Mouse (Mus musculus) Patski (cell line): Measurements from ENCODE around the gene Slc43a1. TPM values are rescaled to one million over a fixed set of nuclear protein-coding genes. Genes with fewer than 3 reads are reported as not detected.
A peak's percentile ranks its signal among the peaks of the same experiment; 100 is the strongest.

ENCODE experiments used
- ATAC-seq: fragments of 100-300 bp; one replicate; pipeline ENCODE4 v1.8.0; 2021
- CTCF ChIA-PET: fragments of 350-600 bp; sonication (Branson Sonifier 250); formaldehyde crosslinking; loops from one replicate; lab custom pipeline; 2022; ENCODE audit warnings: inconsistent platforms; lab: Charles Lee
- POLR2A ChIA-PET: fragments of 350-600 bp; sonication (Branson Sonifier 250); formaldehyde crosslinking; loops from one replicate; lab custom pipeline; 2022; ENCODE audit warnings: antibody characterized with exemption, inconsistent platforms; lab: Charles Lee
- DNase-seq: peaks from one replicate; pipeline ENCODE4 v3.0.0-alpha.2; 2011; ENCODE audit warnings: low read depth, low spot score
- H3K27me3 ChIP-seq: fragments of 371-371 bp; one replicate; pipeline ENCODE4 v1.5.1; 2021
- CTCF ChIP-seq: fragments of 100-300 bp; IDR thresholded peaks from one replicate; pipeline ENCODE4 v1.5.1; 2021
- in situ Hi-C: fragments of 300-500 bp; cut with MboI; formaldehyde crosslinking; loops from 3 replicates; pipeline ENCODE4 v1.11.1; 2018; ENCODE audit warnings: low pct_unique_long_range_greater_than_20kb, mixed read lengths
- polyA plus RNA-seq: library from polyadenylated mRNA; unstranded; gene quantifications from one replicate; pipeline ENCODE4 v1.2.3, GENCODE M21; 2021

The Slc43a1 gene
- polyA plus RNA-seq, 1 experiment from 2014 or later: 0.22 TPM

DNA sequence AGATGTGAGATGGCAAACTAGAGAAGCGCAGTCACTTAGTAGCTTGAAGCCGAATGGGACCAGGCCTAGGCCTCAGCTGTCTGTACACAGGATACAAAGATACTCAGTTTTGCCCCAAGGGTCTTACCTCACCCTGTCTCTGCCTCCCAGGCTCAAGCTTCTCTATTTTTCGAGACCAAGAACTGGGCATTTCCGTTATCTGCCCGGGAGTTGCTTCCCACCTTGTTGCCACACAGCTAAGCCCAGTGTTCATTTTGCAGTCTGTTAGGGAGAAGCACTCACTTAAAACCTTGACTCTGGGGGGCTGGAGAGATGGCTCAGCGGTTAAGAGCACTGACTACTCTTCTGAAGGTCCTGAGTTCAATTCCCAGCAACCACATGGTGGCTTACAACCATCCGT is 34.7 kb upstream of the Slc43a1 start:
- no peak for TF ChIP-seq CTCF
- no peaks in the 10 kb centered on the region for H3K27me3 ChIP-seq
- ATAC-seq (no peak), DNase-seq (no peak)
- CTCF ChIA-PET: interaction anchor here (0.9 to 1.6 kb wide), 3 partner anchors 16 to 64 kb away, joined by 3 to 4 read pairs (median 3); no protein-coding TSS in a partner anchor
- POLR2A ChIA-PET: interaction anchor here (0.9 kb wide), 1 partner anchor 51 kb away, joined by 5 read pairs; no protein-coding TSS in a partner anchor
- in situ Hi-C loops: loop anchor here (10.0 kb wide), 1 partner anchor 319 kb away; no protein-coding TSS in a partner anchor

DNA sequence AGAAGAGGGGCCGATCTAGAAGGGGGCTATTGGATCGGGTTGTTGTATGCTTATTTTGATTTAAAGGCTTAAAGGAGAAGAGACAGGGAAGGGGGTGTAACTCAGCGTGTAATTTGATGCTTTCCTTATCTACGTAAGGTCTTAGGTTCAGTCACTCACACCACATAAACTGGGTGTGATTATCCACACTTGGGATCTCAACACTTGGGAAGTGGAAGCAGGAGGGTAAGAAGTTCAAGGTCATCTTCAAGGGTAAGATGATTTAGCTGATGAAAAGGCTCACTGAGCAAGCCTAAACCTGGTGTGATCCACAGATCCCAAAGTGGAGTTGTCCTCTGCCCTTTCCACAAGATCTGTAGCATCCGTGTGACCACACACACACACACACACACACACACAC is 32.1 kb upstream of the Slc43a1 start:
- H3K27me3 ChIP-seq: no peaks in the 10 kb centered on the region
- in situ Hi-C loops: loop anchor here (10.0 kb wide), 1 partner anchor 322 kb away; no protein-coding TSS in a partner anchor
- TF ChIP-seq CTCF: no peak
- CTCF ChIA-PET: no interaction called here
- ATAC-seq (no peak), DNase-seq (no peak)
- POLR2A ChIA-PET: interaction anchor here (1.4 kb wide), 1 partner anchor 18 kb away, joined by 4 read pairs; no protein-coding TSS in a partner anchor

DNA sequence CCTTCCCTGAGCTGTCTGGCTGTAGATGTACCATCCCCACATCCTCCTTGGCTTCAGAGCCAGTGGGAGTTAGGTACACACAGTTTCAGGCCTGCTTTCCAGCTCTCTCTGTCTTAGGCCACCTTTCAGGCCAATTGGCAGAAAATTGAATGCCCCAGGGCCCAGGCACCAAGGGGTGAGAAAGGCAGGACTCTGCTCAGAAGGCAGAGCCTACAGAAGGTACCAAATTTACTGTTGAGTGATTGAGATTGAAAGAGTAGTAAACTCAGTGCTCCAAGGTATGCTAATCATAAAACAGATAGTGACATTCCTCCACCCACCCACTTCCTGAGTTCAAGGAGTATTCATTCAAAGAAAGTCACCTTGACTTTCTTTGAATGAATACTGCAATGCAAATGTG is 29.3 kb upstream of the Slc43a1 start:
- no peak for ATAC-seq
- TF ChIP-seq CTCF: no peak

DNA sequence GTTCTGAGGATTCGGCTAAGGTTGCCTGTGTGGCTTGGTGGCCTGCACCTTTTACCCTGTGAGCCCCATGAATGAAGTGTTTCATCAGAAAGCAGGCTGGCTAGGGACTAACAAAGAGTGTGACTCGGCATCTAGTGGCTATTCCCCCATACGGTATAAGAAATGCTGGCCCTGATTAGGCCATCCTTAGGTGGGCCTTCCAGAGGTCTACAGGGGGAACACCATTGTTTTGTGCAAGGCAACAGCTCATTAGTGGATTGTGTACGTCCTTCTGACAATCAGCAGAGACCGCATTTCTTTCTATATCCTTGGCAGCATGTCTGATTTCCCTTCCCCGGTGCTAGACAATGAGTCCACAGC is 28.1 kb upstream of the Slc43a1 start:
- H3K27me3 ChIP-seq: no peaks in the 10 kb centered on the region
- POLR2A ChIA-PET: interaction anchor here (0.6 kb wide), 2 partner anchors 220 to 784 kb away, joined by 4 to 5 read pairs; no protein-coding TSS in a partner anchor
- ATAC-seq: no peak
- no peak for DNase-seq
- CTCF ChIA-PET: interaction anchor here (0.7 to 1.7 kb wide), 4 partner anchors 12 to 74 kb away, joined by 3 to 6 read pairs (median 4); partner anchors contain the start of genes Smtnl1 and Ube2l6
- no peak for TF ChIP-seq CTCF
- in situ Hi-C loops: no loop called here

More for the DNA sequence above, 29.3 kb upstream of the Slc43a1 start:
- in situ Hi-C loops: loop anchor here (10.0 kb wide), 1 partner anchor 325 kb away; no protein-coding TSS in a partner anchor
- ChIA-PET CTCF (no interaction called here), POLR2A (interaction anchor here (0.6 kb wide), 1 partner anchor 98 kb away, joined by 4 read pairs; no protein-coding TSS in a partner anchor)
- no peak for DNase-seq
- H3K27me3 ChIP-seq: no peaks in the 10 kb centered on the region

DNA sequence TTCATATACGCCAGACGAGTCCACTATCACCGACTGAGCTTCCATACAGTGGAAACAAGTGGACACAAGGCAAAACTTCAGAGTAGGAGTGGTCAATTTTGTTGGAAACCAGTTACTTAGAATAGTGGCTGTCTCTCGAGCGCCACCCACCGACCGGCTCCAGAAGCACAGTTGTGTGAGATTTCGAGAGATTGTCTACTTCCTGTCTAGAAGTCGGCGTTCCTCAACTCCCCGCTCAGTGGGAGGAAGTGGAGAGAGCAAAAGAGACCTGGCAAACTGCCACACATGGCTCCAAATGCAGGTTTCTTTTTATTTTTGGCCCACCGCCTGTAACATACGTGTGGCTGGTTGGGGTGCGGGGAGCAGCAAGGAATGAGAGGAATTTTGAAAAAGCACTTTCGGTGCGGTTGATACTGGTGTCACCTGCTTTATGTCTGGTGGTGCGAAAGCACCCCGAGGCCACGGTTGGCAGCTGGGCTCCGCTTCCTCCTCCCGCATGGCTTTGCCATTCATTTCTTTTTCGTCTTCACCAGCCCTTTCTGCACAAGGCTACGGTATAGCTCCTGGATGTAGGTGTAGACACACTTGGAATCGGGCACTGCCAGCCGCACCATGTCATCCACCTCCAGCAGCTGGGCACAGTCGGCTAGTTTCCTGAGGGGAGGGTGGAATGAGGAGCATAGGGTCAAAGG is 27.6 kb upstream of the Slc43a1 start:
- DNase-seq (no peak), ATAC-seq (peak; percentile 61)
- in situ Hi-C loops: no loop called here
- no peaks in the 10 kb centered on the region for H3K27me3 ChIP-seq
- ChIA-PET POLR2A (no interaction called here), CTCF (interaction anchor here (0.7 to 1.7 kb wide), 5 partner anchors 9 to 75 kb away, joined by 3 to 6 read pairs (median 3); partner anchors contain the start of genes Smtnl1 and Ube2l6)
- peak; percentile 78 for TF ChIP-seq CTCF

DNA sequence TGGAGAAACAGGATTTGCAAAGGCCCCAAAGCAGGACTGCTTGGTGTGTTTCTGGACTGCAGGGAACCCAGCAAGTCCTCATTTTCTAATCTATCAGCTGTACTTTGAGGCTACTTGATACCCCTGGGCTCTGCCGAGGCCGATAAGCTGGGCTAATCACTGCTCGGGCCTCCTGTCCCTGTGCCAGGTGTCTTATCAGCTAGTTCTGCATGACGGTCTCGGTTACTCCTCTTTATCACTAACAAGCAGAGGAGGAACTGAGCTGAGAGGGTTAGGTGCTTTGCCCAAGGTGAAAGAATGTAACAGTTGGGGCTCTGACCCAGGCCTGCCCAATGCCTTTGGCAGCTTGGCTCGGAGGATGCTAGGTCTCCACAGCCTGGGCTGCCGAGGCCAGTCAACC is 26.8 kb upstream of the Slc43a1 start:
- CTCF ChIA-PET: interaction anchor here (0.7 kb wide), 2 partner anchors 8 to 11 kb away, joined by 3 read pairs; no protein-coding TSS in a partner anchor
- POLR2A ChIA-PET: no interaction called here
- H3K27me3 ChIP-seq: no peaks in the 10 kb centered on the region
- in situ Hi-C loops: no loop called here
- ATAC-seq (no peak), DNase-seq (no peak)
- TF ChIP-seq CTCF: no peak

DNA sequence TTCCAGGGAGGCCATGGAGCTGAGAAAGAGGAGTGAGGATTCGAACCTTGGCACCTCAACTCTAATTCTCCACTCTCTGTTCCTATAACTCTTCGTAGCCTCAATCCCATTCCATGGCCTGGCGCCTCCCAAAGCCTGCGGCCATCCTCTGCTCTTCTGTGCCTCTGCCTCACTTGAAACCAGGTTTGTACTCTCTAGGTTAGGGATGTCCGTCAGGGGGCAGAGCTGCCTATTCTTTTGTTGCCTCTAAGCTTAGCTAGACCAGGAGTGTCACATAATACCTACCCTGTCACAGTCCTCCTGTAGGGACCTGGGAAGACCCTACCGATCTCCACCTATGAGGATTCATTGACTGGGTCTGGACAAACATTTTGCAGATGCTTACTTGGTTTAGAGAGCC is 26.0 kb upstream of the Slc43a1 start:
- TF ChIP-seq CTCF: no peak
- ChIA-PET CTCF (no interaction called here), POLR2A (no interaction called here)
- no peak for ATAC-seq
- no peaks in the 10 kb centered on the region for H3K27me3 ChIP-seq
- in situ Hi-C loops: no loop called here
- no peak for DNase-seq

DNA sequence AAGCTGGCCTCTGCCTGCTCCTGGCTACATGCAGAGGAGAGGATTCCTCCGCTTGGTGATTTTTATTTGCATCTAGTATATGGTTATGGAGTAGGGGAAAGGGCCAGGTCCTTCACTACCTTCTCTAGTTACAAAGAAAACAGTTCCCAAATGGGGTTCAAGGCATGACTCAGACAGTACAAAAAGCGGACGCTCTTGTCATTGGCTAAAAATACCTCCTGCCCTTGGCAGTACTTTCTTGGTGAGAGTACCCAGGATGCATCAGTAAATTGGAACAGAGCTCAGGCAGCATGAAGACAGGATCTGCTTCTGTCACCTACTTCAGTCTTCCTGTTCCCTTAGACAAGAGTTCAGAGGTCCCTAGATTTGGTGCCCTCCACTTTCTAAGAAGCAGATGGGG is 18.8 kb upstream of the Slc43a1 start:
- CTCF ChIA-PET: interaction anchor here (0.9 to 1.9 kb wide), 3 partner anchors 8 to 16 kb away, joined by 3 to 5 read pairs (median 4); no protein-coding TSS in a partner anchor
- DNase-seq (no peak), ATAC-seq (peak; percentile 82)
- POLR2A ChIA-PET: no interaction called here
- in situ Hi-C loops: no loop called here
- H3K27me3 ChIP-seq: peaks cover 4% of the 10 kb centered on the region
- no peak for TF ChIP-seq CTCF

DNA sequence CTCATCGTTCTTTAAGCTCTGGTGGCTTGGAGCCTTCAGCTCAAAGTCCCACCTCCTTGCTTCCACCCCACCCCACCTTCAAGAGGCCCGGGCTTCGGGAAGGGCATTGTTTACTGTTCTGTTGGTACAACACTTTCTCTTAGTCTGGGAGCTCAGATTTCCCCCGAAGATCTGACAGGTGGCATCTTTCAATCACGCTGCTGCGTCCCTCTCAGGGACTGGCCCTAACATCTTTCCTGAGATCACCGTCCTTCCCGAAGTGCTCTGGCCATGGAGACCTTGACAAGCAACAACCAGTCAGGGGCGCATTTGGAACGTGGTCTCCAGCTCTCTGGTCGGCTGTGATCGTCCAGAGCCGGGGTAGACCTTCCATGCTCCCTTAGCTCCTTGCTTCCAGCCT is 16.1 kb upstream of the Slc43a1 start, which contains the start of gene Smtnl1:
Gene Smtnl1, minus strand, starts transcription at position 101 of the 400 bp plus-strand sequence.
- no peak for TF ChIP-seq CTCF
- peaks cover 7% of the 10 kb centered on the region for H3K27me3 ChIP-seq
- in situ Hi-C loops: no loop called here
- ATAC-seq (no peak), DNase-seq (no peak)
- POLR2A ChIA-PET: interaction anchor here (0.5 to 0.7 kb wide), 2 partner anchors 9 to 106 kb away, joined by 3 read pairs; no protein-coding TSS in a partner anchor
- CTCF ChIA-PET: interaction anchor here (1.1 to 1.3 kb wide), 4 partner anchors 10 to 67 kb away, joined by 3 to 4 read pairs (median 4); no protein-coding TSS in a partner anchor

DNA sequence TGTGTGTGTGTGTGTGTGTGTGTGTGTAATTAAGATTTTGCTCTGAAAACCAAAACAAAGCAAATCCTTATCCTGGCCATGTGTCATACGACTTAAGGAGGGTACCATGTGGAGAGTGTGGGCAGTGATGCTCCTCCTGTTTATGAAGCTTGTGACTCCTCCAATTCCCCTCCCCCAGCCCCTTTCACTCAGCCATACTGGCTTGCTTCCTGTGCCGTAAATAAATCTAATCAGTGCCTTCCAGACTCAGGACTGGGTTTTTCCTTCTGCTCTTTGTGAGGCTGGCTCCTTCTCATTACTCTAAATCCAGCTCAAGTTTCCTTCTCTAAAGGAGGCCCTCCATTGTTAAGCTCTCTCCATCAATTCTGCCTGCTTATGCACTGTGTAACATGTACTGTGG is 15.4 kb upstream of the Slc43a1 start:
- in situ Hi-C loops: no loop called here
- peaks cover 7% of the 10 kb centered on the region for H3K27me3 ChIP-seq
- DNase-seq (no peak), ATAC-seq (no peak)
- POLR2A ChIA-PET: interaction anchor here (0.5 to 0.7 kb wide), 2 partner anchors 10 to 107 kb away, joined by 3 read pairs; no protein-coding TSS in a partner anchor
- CTCF ChIA-PET: interaction anchor here (1.1 to 1.2 kb wide), 2 partner anchors 11 to 32 kb away, joined by 3 to 4 read pairs; no protein-coding TSS in a partner anchor
- no peak for TF ChIP-seq CTCF
